Mouse (Mus musculus): Measurements from ENCODE around the gene Klhl5. TPM values are rescaled to one million over a fixed set of nuclear protein-coding genes. Genes with fewer than 3 reads are reported as not detected.
A peak's percentile ranks its signal among the peaks of the same experiment; 100 is the strongest.
"Not testable (repeated sequence)": the region's sequence is repeated elsewhere in the genome, so short reads cannot be mapped to it uniquely, and the experiment has no call there.

Klhl5 gene
- polyA plus RNA-seq, 1 experiment = 11.3 TPM

DNA sequence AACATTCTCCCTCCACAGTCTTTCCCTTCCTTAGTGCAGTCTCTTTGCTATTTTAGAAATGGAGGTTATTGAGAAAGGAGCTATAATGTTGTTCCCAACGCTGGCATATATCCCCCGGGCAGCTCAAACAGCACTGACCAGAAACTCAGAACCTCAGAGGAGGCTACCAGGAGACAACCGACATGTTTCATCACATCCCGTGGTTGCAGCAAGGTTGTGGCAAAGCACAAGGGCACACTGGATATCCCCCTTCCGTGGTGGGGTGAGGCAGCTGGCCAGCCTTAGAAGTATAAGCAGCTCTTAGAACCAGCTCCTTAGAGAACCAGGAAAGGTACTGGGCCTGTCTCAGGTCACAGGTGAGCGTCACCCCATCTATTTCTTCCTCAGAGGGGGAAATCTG is 5.7 kb upstream of the Klhl5 start:
- no peak for DNase-seq
- H3K27ac ChIP-seq (ENCODE audit: control insufficient read depth, insufficient read depth, low read length) = no peak overlapping the region

DNA sequence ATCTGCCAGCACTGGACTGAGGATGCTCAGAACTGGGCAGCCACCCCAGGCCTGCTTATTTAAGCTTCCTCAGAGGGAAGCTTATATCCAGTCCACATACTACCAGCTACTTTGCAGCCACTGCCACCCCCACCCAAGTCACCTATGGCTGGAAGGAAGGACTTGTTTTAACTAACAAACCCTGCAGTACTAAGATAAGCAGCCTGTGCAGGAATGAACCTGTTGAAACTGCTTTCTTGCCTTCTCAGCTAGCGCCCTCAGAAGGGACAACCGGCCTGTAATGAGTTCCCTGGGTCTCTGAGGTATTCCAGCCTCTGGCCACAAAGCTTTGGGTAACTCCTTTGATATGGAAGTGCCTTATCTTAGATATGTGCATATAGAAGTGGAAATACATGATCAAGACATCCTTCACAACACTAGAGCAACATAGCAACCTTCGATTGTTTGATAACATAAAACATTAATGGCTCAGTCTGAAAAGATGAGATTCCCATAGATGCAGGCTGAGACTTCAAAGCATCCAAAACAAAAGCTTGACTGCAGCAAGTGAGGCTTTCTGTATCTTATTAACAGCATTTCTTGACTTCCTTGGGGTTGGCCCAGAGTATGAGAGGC is 5.2 kb upstream of the Klhl5 start:
- Histone ChIP-seq H3K36me3 (ENCODE audit: control insufficient read depth, insufficient read depth, low read length) (no peaks in the 10 kb centered on the region), H3K4me3 (ENCODE audit: control insufficient read depth, insufficient read depth, low read length) (no peak overlapping the region), H3K27me3 (ENCODE audit: control insufficient read depth, insufficient read depth, low read length) (no peaks in the 10 kb centered on the region), H3K4me1 (replicated peaks; ENCODE audit: control insufficient read depth, insufficient read depth, low read length) (peaks cover 14% of the 10 kb centered on the region), H3K27ac (ENCODE audit: control insufficient read depth, insufficient read depth, low read length) (no peak overlapping the region)
- TF ChIP-seq POLR2A (IDR thresholded peaks at IDR 0.05; ENCODE audit: control insufficient read depth, extremely low read depth, insufficient read depth, low read length, poor library complexity) = no peak
- no peak for TF ChIP-seq CTCF (IDR thresholded peaks at IDR 0.05; ENCODE audit: borderline replicate concordance, control insufficient read depth, extremely low read depth, insufficient read depth, low read length, poor library complexity)
- no peak for DNase-seq
- 66% methylated on average over 3 of the region's 3 CpGs for WGBS

More for the DNA sequence above, 5.7 kb upstream of the Klhl5 start:
- Histone ChIP-seq H3K4me3 (ENCODE audit: control insufficient read depth, insufficient read depth, low read length) (no peak overlapping the region), H3K4me1 (replicated peaks; ENCODE audit: control insufficient read depth, insufficient read depth, low read length) (peaks cover 12% of the 10 kb centered on the region), H3K27me3 (ENCODE audit: control insufficient read depth, insufficient read depth, low read length) (no peaks in the 10 kb centered on the region), H3K36me3 (ENCODE audit: control insufficient read depth, insufficient read depth, low read length) (no peaks in the 10 kb centered on the region)
- no peak for TF ChIP-seq CTCF (IDR thresholded peaks at IDR 0.05; ENCODE audit: borderline replicate concordance, control insufficient read depth, extremely low read depth, insufficient read depth, low read length, poor library complexity)
- no peak for TF ChIP-seq POLR2A (IDR thresholded peaks at IDR 0.05; ENCODE audit: control insufficient read depth, extremely low read depth, insufficient read depth, low read length, poor library complexity)
- 51% methylated on average over 6 of the region's 6 CpGs for WGBS

- Histone ChIP-seq H3K36me3 (ENCODE audit: control insufficient read depth, insufficient read depth, low read length) (no peaks in the 10 kb centered on the region), H3K4me1 (replicated peaks; ENCODE audit: control insufficient read depth, insufficient read depth, low read length) (peaks cover 15% of the 10 kb centered on the region), H3K4me3 (ENCODE audit: control insufficient read depth, insufficient read depth, low read length) (no peak overlapping the region), H3K27me3 (ENCODE audit: control insufficient read depth, insufficient read depth, low read length) (no peaks in the 10 kb centered on the region), H3K27ac (ENCODE audit: control insufficient read depth, insufficient read depth, low read length) (no peak overlapping the region)
- no peak for DNase-seq
- TF ChIP-seq POLR2A (IDR thresholded peaks at IDR 0.05; ENCODE audit: control insufficient read depth, extremely low read depth, insufficient read depth, low read length, poor library complexity) (no peak), CTCF (IDR thresholded peaks at IDR 0.05; ENCODE audit: borderline replicate concordance, control insufficient read depth, extremely low read depth, insufficient read depth, low read length, poor library complexity) (no peak)
- 10% methylated on average over 10 of the region's 10 CpGs for WGBS
Measured at GRCm38 (mm10) chr5:65102641-65103042, 4.7 kb upstream of the Klhl5 start.

- DNase-seq = peak; percentile 23
- H3K27me3 ChIP-seq (ENCODE audit: control insufficient read depth, insufficient read depth, low read length) = no peaks in the 10 kb centered on the region
- TF ChIP-seq CTCF (IDR thresholded peaks at IDR 0.05; ENCODE audit: borderline replicate concordance, control insufficient read depth, extremely low read depth, insufficient read depth, low read length, poor library complexity) (no peak), POLR2A (IDR thresholded peaks at IDR 0.05; ENCODE audit: control insufficient read depth, extremely low read depth, insufficient read depth, low read length, poor library complexity) (no peak)
- H3K36me3 ChIP-seq (ENCODE audit: control insufficient read depth, insufficient read depth, low read length) = no peaks in the 10 kb centered on the region
- H3K4me3 ChIP-seq (ENCODE audit: control insufficient read depth, insufficient read depth, low read length) = peak overlapping the region; percentile 96
- 4% methylated on average over 35 of the region's 42 CpGs for WGBS
- H3K27ac ChIP-seq (ENCODE audit: control insufficient read depth, insufficient read depth, low read length) = no peak overlapping the region
- H3K4me1 ChIP-seq (replicated peaks; ENCODE audit: control insufficient read depth, insufficient read depth, low read length) = peaks cover 3% of the 10 kb centered on the region
Measured at GRCm38 (mm10) chr5:65107773-65108432, 564 bp downstream of the Klhl5 start.

DNA sequence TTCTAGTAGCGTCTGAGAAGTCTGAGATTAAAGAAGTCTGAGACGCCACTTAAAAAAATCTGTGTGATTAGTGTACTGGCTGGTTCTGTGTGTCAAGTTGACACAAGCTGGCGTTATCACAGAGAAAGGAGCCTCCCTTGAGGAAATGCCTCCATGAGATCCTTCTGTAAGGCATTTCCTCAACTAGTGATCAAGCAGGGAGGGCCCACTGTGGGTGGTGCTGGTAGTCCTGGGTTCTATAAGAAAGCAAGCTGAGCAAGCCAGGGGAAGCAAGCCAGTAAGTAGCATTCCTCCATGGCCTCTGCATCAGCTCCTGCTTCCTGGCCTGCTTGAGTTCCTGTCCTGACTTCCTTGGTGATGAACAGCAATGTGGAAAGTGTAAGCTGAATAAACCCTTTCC is 4.9 kb downstream of the Klhl5 start:
- H3K27ac ChIP-seq (ENCODE audit: control insufficient read depth, insufficient read depth, low read length); DNase-seq: not testable (repeated sequence)

DNA sequence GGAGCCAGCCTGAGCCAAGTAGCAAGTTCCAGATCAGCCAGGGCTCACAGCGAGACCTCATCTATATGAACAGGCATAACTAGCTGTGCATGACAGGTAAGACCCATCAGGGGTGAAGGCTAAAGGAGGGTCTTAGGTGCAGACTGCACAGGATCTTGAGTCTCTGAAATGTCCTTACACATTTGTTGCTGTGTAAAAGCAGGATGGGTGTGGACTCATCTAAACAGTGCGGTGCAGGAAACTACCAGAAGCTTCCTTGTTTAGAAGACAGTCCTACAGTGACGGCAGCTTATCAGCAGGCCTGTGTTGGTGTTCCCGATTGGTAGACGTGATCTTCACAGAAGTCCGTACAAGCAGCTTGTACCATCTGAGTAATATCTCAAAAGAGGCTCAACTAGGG is 6.0 kb downstream of the Klhl5 start:
- Histone ChIP-seq H3K27me3 (ENCODE audit: control insufficient read depth, insufficient read depth, low read length) (no peaks in the 10 kb centered on the region), H3K36me3 (ENCODE audit: control insufficient read depth, insufficient read depth, low read length) (no peaks in the 10 kb centered on the region), H3K27ac (ENCODE audit: control insufficient read depth, insufficient read depth, low read length) (no peak overlapping the region; the same call in 1 of the 2 replicates), H3K4me3 (ENCODE audit: control insufficient read depth, insufficient read depth, low read length) (no peak overlapping the region), H3K4me1 (replicated peaks; ENCODE audit: control insufficient read depth, insufficient read depth, low read length) (no peaks in the 10 kb centered on the region)
- WGBS = 94% methylated on average over 6 of the region's 6 CpGs
- TF ChIP-seq POLR2A (IDR thresholded peaks at IDR 0.05; ENCODE audit: control insufficient read depth, extremely low read depth, insufficient read depth, low read length, poor library complexity) (no peak), CTCF (IDR thresholded peaks at IDR 0.05; ENCODE audit: borderline replicate concordance, control insufficient read depth, extremely low read depth, insufficient read depth, low read length, poor library complexity) (no peak)
- DNase-seq = no peak

More for the DNA sequence above, 4.9 kb downstream of the Klhl5 start:
- H3K4me3 ChIP-seq (ENCODE audit: control insufficient read depth, insufficient read depth, low read length); H3K36me3 ChIP-seq (ENCODE audit: control insufficient read depth, insufficient read depth, low read length); H3K27me3 ChIP-seq (ENCODE audit: control insufficient read depth, insufficient read depth, low read length); H3K4me1 ChIP-seq (replicated peaks; ENCODE audit: control insufficient read depth, insufficient read depth, low read length): not testable (repeated sequence)
- WGBS = 60% methylated on average over 3 of the region's 3 CpGs

DNA sequence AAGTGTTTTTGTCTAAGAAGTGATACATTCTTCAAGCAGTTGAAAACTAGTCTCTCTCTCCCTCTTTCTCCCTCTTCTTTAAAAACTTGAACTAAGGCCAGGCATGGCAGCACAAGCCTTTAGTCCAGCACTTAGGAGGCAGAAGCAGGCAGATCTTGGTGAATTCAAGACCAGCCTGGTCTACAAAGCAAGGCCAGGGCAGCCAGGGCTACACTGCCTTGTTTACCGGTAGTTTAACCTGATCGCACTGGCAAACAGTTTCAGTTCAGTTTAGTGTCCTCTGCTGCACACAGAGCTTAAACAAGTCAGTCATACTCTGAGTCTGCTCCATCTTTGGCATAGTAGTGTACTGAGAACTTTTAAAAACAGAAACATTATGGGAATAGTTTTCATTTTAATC is 9.4 kb downstream of the Klhl5 start:
- WGBS = 95% methylated on average over 2 of the region's 2 CpGs
- TF ChIP-seq POLR2A (IDR thresholded peaks at IDR 0.05; ENCODE audit: control insufficient read depth, extremely low read depth, insufficient read depth, low read length, poor library complexity) (no peak), CTCF (IDR thresholded peaks at IDR 0.05; ENCODE audit: borderline replicate concordance, control insufficient read depth, extremely low read depth, insufficient read depth, low read length, poor library complexity) (no peak)

More for the DNA sequence above, 9.4 kb downstream of the Klhl5 start:
- no peak overlapping the region for H3K27ac ChIP-seq (ENCODE audit: control insufficient read depth, insufficient read depth, low read length)
- H3K4me1 ChIP-seq (replicated peaks; ENCODE audit: control insufficient read depth, insufficient read depth, low read length) = no peaks in the 10 kb centered on the region
- no peak for DNase-seq
- H3K4me3 ChIP-seq (ENCODE audit: control insufficient read depth, insufficient read depth, low read length) = no peak overlapping the region
- no peaks in the 10 kb centered on the region for H3K36me3 ChIP-seq (ENCODE audit: control insufficient read depth, insufficient read depth, low read length)
- no peaks in the 10 kb centered on the region for H3K27me3 ChIP-seq (ENCODE audit: control insufficient read depth, insufficient read depth, low read length)

Measured in thymus, adult 2 months (tissue).